Mouse (Mus musculus) v-Abl transformed pro-B cells (cell line): ENCODE measurements around the gene Slc25a16.
"Not testable (repeated sequence)": the region's sequence is repeated elsewhere in the genome, so short reads cannot be mapped to it uniquely, and the experiment has no call there.

Source experiments
- in situ Hi-C, 2 experiments: fragments of 400-800 bp; cut with MboI; formaldehyde crosslinking; loops; one replicate each; pipeline ENCODE4 v1.15.1; 2025; ENCODE audit not compliant: unreplicated experiment in 2 of 2

Gene Slc25a16

DNA sequence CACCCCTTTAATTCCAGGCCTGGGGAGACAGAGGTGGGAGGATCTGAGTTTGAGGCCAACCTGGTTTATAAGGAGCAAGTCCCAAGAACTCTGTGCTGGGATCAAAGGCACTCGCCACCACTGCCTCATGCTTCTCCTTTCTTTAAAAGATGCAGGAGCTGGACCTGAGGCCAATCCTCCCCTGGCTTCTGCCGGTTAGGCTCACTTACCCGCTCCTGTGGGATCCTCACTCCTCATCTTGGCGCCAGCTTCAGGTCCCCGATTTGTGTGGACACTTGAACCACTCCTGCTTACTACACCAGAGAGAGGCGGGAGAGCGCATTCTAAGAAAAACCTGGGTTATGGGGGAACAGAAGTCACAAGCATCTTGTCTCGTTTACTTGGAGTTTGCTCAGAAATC lies 18.6 kb upstream of the Slc25a16 start:
- in situ Hi-C loops = no loop called here

DNA sequence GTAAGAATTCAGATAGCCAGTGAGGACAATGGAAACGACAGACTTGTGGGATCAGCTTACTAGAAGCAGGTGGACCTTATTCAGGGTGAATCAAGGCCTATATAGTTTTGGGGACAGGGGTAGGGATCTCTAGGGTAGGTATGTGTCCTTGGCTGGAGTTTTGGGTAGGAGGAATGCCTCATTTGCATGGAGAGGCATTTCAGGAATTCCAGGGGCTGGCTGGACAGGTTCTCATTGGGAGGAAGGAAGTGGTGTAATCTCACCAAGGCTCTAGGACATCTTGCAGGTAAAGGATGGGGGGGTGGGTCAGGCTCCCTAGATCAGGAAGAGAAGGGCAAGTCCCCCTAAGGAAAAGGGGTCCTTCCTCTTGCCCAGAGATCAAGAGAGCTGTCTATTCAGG lies 17.6 kb upstream of the Slc25a16 start:
- in situ Hi-C loops = no loop called here

GRCm38 (mm10) chr10:62906336-62906735 lies 14.1 kb upstream of the Slc25a16 start:
- in situ Hi-C loops = no loop called here

- in situ Hi-C loops = not testable (repeated sequence)
Measured at GRCm38 (mm10) chr10:62908896-62909295, 11.5 kb upstream of the Slc25a16 start, which contains the start of gene Tet1. Gene Tet1 (minus strand): TSS chr10:62908996.

GRCm38 (mm10) chr10:62911120-62911519 lies 9.3 kb upstream of the Slc25a16 start:
- in situ Hi-C loops = no loop called here

- in situ Hi-C loops = no loop called here
Measured at GRCm38 (mm10) chr10:62918985-62919384, 1.4 kb upstream of the Slc25a16 start.

- in situ Hi-C loops = no loop called here
Measured at GRCm38 (mm10) chr10:62920766-62921156, 328 bp downstream of the Slc25a16 start.

GRCm38 (mm10) chr10:62924096-62924635 lies 3.7 kb downstream of the Slc25a16 start:
- in situ Hi-C loops = no loop called here

- in situ Hi-C loops = no loop called here
Measured at GRCm38 (mm10) chr10:62932381-62932780, 11.9 kb downstream of the Slc25a16 start.

DNA sequence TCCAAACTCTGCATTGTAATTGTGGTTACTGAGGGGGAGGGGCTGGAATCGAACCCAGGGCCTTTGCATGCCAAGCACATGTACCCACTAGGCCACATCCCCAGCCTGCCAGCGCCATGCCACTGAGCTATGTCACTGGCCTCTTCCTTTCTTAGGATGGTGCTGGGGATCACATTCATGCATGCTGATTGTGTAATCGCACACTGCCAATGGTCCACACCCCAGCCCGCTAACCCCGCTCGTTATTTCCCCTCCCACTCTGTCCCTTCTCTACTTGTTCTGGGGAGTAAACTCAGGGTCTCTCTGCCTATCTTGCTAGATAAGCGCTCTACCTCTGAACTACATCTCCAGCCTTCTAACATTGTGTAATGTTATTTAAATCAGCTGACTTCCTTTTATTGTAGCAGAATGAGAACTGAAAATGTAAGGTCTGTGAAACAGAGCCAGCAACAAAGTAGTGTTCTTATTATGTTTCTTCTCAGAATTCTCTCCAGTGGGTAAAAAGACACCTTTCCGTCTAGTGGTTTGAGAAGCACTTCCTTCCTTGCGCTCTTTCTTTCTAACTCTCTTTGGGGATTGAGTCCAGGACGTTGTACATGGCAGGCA lies 24.6 kb downstream of the Slc25a16 start:
- in situ Hi-C loops = no loop called here

GRCm38 (mm10) chr10:62946738-62947471 lies 26.5 kb downstream of the Slc25a16 start, which contains the start of gene Dna2:
Gene Dna2 (plus strand): TSS chr10:62947026.
- in situ Hi-C loops = no loop called here

DNA sequence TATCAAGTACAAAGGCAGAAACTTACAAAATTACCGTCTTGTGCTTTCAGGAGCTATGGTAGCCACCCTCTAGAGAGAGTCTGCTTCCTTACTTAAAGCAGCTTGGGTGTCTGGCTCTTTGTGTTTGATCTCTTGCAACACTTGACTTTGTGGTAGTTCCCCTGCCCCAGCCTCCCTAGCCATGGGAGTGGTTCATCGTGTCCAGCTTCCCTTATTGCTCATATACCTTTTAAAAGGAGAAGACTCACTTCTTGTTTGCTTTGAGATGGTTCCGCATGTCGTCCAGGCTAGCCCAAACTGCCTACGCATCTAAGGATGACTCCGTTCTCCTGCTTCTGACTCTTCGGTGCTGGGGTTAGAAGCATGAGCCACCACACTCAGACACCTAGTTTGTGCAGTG lies 28.1 kb downstream of the Slc25a16 start:
- in situ Hi-C loops = no loop called here

GRCm38 (mm10) chr10:62963956-62964355 lies 43.5 kb downstream of the Slc25a16 start:
- in situ Hi-C loops = no loop called here

DNA sequence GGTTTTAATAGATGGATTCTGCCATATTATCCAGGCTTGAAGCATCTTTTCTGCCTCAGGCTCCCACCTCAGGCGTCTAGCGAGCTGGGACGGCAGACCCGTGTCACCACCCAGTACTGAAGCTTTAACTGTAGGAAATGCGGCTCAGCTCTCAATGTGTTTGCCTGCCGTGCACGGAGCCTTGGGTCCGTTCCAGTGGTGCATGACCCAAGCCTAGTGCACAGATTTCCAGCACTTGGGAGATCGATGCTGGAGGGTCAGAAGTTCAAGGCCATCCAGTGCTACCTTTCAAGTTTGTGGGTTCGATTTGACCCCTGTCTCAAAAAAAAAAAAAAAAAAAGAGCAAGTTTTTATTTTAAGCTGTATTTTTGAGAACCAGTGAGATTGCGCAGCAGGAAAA lies 45.4 kb downstream of the Slc25a16 start:
- in situ Hi-C loops = no loop called here

- in situ Hi-C loops = no loop called here
Measured at GRCm38 (mm10) chr10:62966291-62966690, 45.9 kb downstream of the Slc25a16 start.

DNA sequence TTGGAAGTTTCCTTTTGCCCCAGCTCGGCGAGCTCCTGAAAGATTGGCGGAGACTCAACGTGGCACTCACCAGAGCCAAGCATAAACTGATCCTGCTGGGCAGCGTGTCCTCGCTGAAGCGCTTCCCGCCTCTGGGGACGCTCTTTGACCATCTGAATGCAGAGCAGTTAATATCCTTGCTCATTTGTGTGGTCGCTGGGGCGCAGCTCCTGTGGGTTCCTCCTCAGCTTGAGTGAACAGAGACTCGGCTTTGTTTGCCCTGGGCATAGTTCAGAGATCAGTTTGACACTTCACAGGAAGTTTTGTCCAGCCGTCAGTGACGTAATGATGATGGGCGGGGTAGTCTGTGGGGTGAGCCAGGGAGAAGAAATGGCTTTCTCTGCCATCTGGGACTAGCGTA lies 51.4 kb downstream of the Slc25a16 start:
- in situ Hi-C loops = no loop called here

- in situ Hi-C loops = loop anchor here in 1 of 2 experiments (10.0 kb wide), 1 partner anchor 405 kb away; the partner anchor contains the start of genes Dnajc12 and Sirt1
Measured at GRCm38 (mm10) chr10:62979667-62980038, 59.2 kb downstream of the Slc25a16 start.

DNA sequence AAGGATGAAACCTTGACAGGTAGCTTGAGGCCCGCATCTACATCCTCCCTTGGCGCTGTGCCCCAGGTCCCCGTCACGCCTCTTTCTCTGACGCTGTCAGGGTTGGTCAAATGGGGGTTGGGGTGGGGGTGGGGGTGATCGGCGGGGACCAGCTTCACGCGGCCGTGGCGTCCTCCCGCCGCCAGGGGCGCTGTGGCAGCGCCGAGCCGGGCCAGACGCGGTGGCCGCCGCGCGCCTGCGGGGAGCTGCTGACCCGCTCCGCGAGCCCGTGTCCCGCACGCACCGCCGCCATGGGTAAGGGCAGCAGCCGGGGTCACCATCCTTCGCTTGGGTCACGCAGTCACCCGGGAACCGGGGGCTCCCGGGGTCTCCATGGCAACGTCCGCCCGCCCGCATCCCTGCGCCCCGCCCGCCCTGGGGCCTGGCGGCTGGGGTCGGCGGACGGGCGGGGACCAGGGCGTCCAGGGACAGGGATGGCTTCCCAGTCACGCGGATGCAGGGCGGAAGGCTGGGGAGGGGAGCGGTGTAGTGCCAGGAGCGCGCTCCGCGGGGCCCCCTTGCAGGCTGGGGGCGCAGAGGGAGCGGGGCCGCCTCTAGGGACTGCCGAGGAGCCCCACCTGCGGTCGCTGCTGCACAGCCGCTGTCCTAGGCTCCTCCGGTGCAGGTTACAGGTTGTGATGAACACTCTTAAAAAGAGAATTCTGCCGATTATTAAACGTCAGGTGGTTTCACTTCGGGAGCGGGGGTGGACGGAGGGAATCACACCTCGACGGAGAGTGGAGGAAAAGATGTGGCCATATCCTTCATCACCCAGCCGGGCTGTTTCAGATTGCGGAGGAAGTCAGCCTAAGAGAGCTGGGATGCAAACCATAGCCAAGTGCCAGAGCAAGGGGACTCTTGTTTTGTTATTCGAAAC lies 59.9 kb downstream of the Slc25a16 start, which contains the start of gene Rufy2:
TSS of gene Rufy2 (plus strand) at position 185 of the 916 bp plus-strand sequence.
- in situ Hi-C loops = loop anchor here in 1 of 2 experiments (10.0 kb wide), 1 partner anchor 405 kb away; the partner anchor contains the start of genes Dnajc12 and Sirt1

DNA sequence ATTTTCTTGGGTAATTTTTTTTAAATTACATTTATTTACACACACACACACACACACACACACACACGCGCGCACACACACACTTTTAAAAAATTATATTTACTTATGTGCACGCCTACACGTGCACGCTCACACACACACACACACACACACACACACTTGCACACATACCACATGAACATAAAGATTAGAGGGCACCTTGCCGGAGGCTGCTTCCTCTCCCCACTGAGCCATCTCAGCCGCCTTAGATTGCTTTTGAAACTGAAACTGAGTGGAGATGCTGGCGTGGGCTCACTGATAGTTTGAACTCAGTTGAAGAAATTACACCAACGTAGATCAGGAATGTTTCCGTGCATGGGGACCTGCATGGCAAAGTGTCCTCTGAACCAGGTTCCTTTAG lies 63.6 kb downstream of the Slc25a16 start:
- in situ Hi-C loops = loop anchor here in 1 of 2 experiments (10.0 kb wide), 1 partner anchor 401 kb away; the partner anchor contains the start of genes Dnajc12 and Sirt1

DNA sequence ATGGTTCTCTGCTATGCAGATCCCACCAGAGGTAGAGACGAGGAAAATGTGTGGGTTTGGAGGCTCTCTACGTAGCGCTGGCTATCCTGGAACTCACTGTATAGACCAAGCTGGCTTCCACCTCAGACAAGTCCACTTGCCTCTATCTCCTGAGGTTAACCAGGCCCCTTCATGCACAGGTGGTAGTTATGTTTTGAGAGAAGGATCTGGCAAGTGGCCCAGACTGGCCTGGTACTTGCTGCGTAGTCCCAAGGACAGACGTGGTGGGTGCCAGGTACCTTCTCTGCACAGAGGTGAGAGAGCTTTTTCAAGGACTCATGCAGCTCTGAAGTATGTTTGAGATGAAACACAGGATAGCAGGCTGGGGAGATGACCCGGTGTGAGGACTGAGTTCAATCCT lies 64.1 kb downstream of the Slc25a16 start:
- in situ Hi-C loops = loop anchor here in 1 of 2 experiments (10.0 kb wide), 1 partner anchor 400 kb away; the partner anchor contains the start of genes Dnajc12 and Sirt1
